Mouse (Mus musculus) heart, embryonic 15.5 days (tissue): ENCODE measurements at regions not wholly inside any gene's neighbourhood (a gene's known extent, or its start where the extent isn't known, plus 50 kb on each side); places are given as distances from the start of the nearest gene placed in this dataset.
A peak's percentile ranks its signal among the peaks of the same experiment; 100 is the strongest.

Experiments used
- ATAC-seq: fragments of 200-750 bp; cut with Nextera tagmentation; replicated peaks from 2 replicates; pipeline ENCODE4 v1.8.0; 2017; ENCODE audit warnings: low read depth, moderate TSS enrichment; ENCODE audit not compliant: insufficient number of reproducible peaks, insufficient read depth, low FRiP score
- H3K27ac ChIP-seq: fragments of 300-500 bp; sonication (generic); 2 replicates; pipeline ENCODE4 v1.5.1; 2015; ENCODE audit warnings: mild to moderate bottlenecking, inconsistent platforms
- H3K27me3 ChIP-seq: fragments of 300-500 bp; sonication (generic); 2 replicates; pipeline ENCODE4 v1.6.1; 2015; ENCODE audit warnings: inconsistent platforms
- H3K36me3 ChIP-seq: fragments of 300-500 bp; sonication (generic); 2 replicates; pipeline ENCODE4 v1.6.1; 2015; ENCODE audit warnings: mild to moderate bottlenecking, inconsistent platforms
- H3K4me1 ChIP-seq: fragments of 300-500 bp; sonication (generic); replicated peaks from 2 replicates; pipeline ENCODE4 v1.6.1; 2015; ENCODE audit warnings: inconsistent platforms
- H3K4me2 ChIP-seq: fragments of 300-500 bp; sonication (generic); 2 replicates; pipeline ENCODE4 v1.6.1; 2015; ENCODE audit warnings: inconsistent platforms, mild to moderate bottlenecking, moderate library complexity
- H3K4me3 ChIP-seq: fragments of 300-500 bp; sonication (generic); 2 replicates; pipeline ENCODE4 v1.5.1; 2015; ENCODE audit warnings: mild to moderate bottlenecking, inconsistent platforms
- H3K9ac ChIP-seq: fragments of 300-500 bp; sonication (generic); 2 replicates; pipeline ENCODE4 v1.6.1; 2015; ENCODE audit warnings: mild to moderate bottlenecking, inconsistent platforms
- H3K9me3 ChIP-seq: fragments of 300-500 bp; sonication (generic); replicated peaks from 2 replicates; pipeline ENCODE4 v1.6.1; 2016; ENCODE audit warnings: inconsistent platforms
- WGBS: fragments of 180-500 bp; shearing (Covaris S2); methylation state at CpG from one replicate; pipeline ENCODE4 v1.1.7; 2015; ENCODE audit warnings: mixed read lengths; 5-methylcytosine and 5-hydroxymethylcytosine counted together

DNA sequence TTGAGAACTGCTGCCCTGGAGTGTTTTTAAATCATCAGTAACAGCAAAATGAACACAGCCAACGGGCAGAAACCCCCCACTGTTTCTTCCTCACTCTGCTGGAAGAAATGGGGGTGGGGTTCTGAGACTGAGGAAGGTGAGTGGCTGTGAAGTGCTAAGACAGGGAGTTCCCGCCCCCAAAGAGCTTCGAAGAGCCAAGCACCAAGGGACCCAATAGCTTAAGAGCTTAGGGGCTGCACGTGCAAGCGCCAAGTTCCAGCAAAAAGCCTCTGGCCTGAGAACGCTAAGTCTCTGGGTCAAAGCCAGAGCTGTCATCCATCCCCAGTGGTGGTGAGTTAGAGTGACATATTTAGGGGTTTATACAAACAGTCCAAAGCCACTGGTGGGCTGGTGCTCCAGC lies 55.1 kb upstream of the Pcbd1 start:
- Histone ChIP-seq H3K36me3 (no peaks in the 10 kb centered on the region), H3K4me2 (no peak overlapping the region), H3K4me1 (peaks cover 6% of the 10 kb centered on the region; the same call in 1 of the 2 replicates), H3K4me3 (no peak overlapping the region), H3K9ac (no peak overlapping the region), H3K9me3 (no peaks in the 10 kb centered on the region), H3K27me3 (no peaks in the 10 kb centered on the region), H3K27ac (no peak overlapping the region)
- no peak; the same call in 1 of the 2 replicates for ATAC-seq
- 35% methylated on average over 6 of the region's 6 CpGs for WGBS

DNA sequence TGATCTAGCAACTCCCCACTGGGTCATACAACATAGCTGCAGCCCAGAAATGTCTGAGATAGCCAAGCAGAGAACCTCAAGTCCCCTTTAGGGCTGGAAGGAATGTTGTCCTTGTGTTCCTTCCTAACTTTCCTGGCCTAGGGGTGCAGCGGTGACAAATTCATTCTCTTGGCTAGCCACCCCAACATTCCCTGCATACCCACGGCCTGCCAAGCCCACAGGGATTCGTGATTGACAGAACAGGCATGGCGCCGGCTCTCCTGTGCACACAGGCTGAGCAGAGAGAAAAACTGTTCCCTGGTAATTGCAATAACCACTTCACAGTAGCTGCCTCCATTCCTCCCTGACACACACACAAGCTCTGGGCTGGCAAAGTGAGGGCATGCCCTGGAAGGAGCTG lies 60.5 kb upstream of the Pcbd1 start:
- H3K27me3 ChIP-seq: no peaks in the 10 kb centered on the region
- H3K9me3 ChIP-seq: no peaks in the 10 kb centered on the region
- peaks cover 24% of the 10 kb centered on the region for H3K4me1 ChIP-seq
- H3K36me3 ChIP-seq: no peaks in the 10 kb centered on the region
- 52% methylated on average over 5 of the region's 5 CpGs for WGBS
- no peak overlapping the region for H3K4me3 ChIP-seq
- no peak overlapping the region for H3K4me2 ChIP-seq
- no peak overlapping the region for H3K9ac ChIP-seq
- no peak overlapping the region for H3K27ac ChIP-seq
- ATAC-seq: 0 out of 2 replicates have a peak, but pooled peaks have one; percentile 24

DNA sequence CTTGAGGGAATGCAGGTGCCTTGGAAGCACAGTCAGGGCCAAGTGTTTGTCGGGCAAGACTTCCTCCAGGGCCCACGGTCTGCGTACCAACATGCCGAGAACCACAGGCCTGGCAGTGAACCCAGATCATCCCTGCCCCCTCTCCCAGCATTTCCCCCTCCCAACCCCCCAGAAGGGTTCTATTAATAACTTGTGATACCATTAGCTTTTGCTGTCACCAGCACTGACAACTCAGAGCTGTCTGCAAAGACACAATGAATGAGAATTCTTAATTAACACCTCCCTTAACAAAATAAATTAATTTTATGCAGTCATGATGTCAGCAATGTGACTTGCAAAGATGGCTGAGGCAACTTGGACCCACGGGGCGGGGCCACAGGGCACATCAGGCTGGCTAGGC lies 61.9 kb upstream of the Pcbd1 start:
- 0 out of 2 replicates have a peak, but pooled peaks have one; percentile 49 for ATAC-seq
- peaks cover 24% of the 10 kb centered on the region for H3K4me1 ChIP-seq
- no peaks in the 10 kb centered on the region for H3K36me3 ChIP-seq
- no peak overlapping the region for H3K4me2 ChIP-seq
- peak overlapping the region; percentile 33; the same call in 1 of the 2 replicates for H3K27ac ChIP-seq
- no peak overlapping the region for H3K4me3 ChIP-seq
- H3K9me3 ChIP-seq: no peaks in the 10 kb centered on the region
- no peaks in the 10 kb centered on the region for H3K27me3 ChIP-seq
- no peak overlapping the region for H3K9ac ChIP-seq
- WGBS: 53% methylated on average over 6 of the region's 6 CpGs

DNA sequence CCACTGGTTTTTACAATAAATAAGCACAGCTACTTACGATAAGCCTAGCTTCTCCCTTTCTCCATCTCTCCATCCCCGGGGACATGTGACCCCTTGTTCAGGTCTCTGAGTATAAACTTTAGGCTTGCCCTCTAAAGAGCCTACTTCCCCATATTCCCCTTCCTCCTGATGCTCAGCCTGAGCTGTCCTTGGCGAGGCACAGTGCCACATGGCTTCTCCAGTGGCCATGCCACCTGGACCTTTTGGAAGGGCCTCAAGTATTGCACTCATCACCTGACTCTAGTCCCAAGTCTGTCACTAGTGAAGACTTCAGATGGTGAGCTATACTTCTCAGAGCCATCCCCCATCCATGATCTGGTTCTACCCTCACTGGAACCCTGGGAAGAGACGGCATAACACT lies 64.1 kb upstream of the Pcbd1 start:
- H3K36me3 ChIP-seq: no peaks in the 10 kb centered on the region
- H3K4me3 ChIP-seq: no peak overlapping the region
- ATAC-seq: no peak
- H3K9me3 ChIP-seq: no peaks in the 10 kb centered on the region
- H3K4me1 ChIP-seq: peaks cover 24% of the 10 kb centered on the region
- WGBS: 68% methylated on average over 4 of the region's 4 CpGs
- H3K9ac ChIP-seq: no peak overlapping the region
- H3K4me2 ChIP-seq: no peak overlapping the region
- H3K27ac ChIP-seq: no peak overlapping the region
- H3K27me3 ChIP-seq: 0 out of 2 replicates have a peak, but pooled peaks cover 4% of the 10 kb centered on the region

DNA sequence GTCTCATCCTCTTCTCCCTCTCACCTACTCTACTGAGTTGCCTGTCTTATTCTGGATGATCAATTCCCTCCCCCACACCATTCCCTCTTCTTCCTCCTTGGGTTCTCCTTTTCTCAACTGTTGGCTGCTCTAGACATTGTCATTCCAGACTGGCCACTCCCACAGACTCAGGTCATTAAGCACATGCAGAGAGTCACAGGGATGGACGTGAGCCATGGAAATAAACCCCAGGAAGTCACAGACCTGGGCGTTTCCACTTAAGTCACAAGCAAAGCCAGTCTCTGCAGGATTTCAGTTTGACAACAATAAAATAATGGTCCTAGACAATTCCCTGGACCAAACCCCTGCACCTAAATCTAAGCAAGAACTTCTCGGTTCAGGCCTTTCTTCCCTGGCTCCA lies 65.0 kb upstream of the Pcbd1 start:
- 54% methylated on average over 3 of the region's 3 CpGs for WGBS
- Histone ChIP-seq H3K9ac (no peak overlapping the region), H3K4me3 (no peak overlapping the region)

DNA sequence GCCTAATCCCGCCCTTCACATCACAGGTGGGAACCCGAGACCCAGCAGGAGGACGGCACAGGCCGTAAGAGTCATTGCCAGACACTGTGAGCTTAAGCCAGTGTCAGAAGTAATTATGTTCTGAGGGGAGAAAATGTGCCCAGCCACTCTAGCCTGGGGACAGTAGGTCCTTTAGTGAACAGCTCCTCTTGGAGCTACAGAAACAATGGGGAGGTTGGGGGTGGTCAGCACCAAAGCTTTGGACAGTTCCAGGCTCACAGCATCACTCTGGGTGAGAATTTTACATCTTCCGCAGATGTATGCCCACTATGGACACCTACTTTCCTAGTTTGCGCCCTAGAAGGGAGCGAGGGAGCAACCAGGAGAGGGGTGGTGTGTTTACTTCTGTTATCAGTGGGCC lies 65.7 kb upstream of the Pcbd1 start:
- Histone ChIP-seq H3K4me3 (no peak overlapping the region), H3K27me3 (0 out of 2 replicates have a peak, but pooled peaks cover 4% of the 10 kb centered on the region), H3K9me3 (no peaks in the 10 kb centered on the region), H3K36me3 (no peaks in the 10 kb centered on the region), H3K9ac (no peak overlapping the region), H3K4me1 (peaks cover 17% of the 10 kb centered on the region), H3K27ac (no peak overlapping the region), H3K4me2 (no peak overlapping the region)
- ATAC-seq: no peak
- 29% methylated on average over 7 of the region's 7 CpGs for WGBS

More for the DNA sequence above, 65.0 kb upstream of the Pcbd1 start:
- Histone ChIP-seq H3K9me3 (no peaks in the 10 kb centered on the region), H3K27me3 (0 out of 2 replicates have a peak, but pooled peaks cover 4% of the 10 kb centered on the region), H3K4me2 (no peak overlapping the region), H3K36me3 (no peaks in the 10 kb centered on the region), H3K4me1 (peaks cover 23% of the 10 kb centered on the region), H3K27ac (no peak overlapping the region)
- no peak for ATAC-seq

DNA sequence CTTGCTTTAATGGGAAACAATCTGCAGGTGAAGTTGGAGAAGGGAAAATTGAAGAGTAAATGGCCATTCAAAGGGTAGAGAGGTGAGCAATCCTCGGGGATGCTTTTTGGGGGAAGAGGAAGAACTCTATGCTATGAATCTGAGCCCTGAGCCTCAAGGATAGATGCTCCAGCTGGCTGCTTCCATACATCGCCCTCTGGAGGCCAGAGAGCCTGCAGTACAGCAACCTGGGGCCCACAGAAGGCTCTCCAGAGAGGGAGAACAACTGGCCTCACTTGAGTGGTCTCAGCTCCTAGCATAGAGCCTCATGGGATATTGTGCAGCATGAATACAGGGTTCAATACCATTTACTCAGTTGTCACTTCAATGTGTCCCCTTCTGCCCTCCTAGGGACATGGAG lies 69.6 kb upstream of the Pcbd1 start:
- ATAC-seq: no peak
- H3K9me3 ChIP-seq: no peaks in the 10 kb centered on the region
- H3K4me1 ChIP-seq: no peaks in the 10 kb centered on the region
- no peak overlapping the region for H3K27ac ChIP-seq
- no peak overlapping the region for H3K9ac ChIP-seq
- H3K27me3 ChIP-seq: 0 out of 2 replicates have a peak, but pooled peaks cover 4% of the 10 kb centered on the region
- 15% methylated on average over 2 of the region's 2 CpGs for WGBS
- no peak overlapping the region for H3K4me2 ChIP-seq
- no peak overlapping the region for H3K4me3 ChIP-seq
- no peaks in the 10 kb centered on the region for H3K36me3 ChIP-seq

DNA sequence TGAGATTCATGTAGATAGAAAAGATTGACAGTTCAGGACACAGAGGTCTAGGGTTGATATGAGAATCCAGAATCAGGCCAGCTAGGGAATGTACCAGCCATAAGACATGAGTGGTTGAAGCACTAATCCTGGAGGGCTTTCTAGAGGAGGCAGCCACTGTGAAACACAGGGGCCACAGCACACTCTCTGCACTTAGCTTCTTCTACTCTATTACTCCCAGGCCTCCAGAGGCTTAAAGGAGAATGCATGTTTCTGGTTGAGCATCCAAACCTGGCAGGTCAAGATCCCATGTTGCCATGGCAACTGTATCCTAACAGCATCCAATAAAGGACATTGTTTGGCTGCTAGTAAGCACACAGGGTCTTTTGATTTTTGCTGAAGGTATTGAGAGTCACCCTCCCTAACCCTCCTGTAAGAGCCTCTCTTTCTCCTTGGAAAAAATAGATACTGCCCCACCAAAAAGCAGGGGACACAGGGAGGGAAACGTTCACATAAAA lies 76.9 kb upstream of the Pcbd1 start:
- Histone ChIP-seq H3K4me2 (no peak overlapping the region), H3K4me1 (no peaks in the 10 kb centered on the region), H3K27ac (no peak overlapping the region), H3K36me3 (no peaks in the 10 kb centered on the region), H3K9me3 (no peaks in the 10 kb centered on the region), H3K27me3 (no peaks in the 10 kb centered on the region), H3K4me3 (no peak overlapping the region), H3K9ac (no peak overlapping the region)
- no peak for ATAC-seq
- WGBS: 67% methylated on average over 1 of the region's 1 CpGs

DNA sequence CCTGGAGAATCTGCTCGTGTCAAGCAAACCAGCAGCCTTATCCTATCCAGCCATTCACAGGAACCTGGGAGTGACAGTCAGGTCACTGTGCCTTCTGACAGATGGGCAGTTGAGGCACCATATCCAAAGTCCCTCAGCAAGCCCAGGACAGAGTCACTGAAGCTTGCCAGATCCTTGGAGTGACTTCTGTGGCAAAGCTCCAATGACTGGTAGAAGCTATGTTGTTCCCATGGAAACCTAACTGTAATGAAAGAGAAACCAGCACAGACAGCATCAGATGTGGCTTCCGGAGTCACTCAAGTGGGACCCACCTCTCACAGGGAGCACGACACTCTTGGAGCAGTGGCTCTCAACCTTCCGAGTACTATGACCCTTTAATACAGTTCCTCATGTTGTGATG lies 78.4 kb upstream of the Pcbd1 start:
- Histone ChIP-seq H3K9me3 (no peaks in the 10 kb centered on the region), H3K4me3 (no peak overlapping the region), H3K4me1 (no peaks in the 10 kb centered on the region), H3K27ac (no peak overlapping the region), H3K4me2 (no peak overlapping the region), H3K9ac (no peak overlapping the region), H3K36me3 (no peaks in the 10 kb centered on the region), H3K27me3 (no peaks in the 10 kb centered on the region)
- ATAC-seq: no peak
- WGBS: 63% methylated on average over 4 of the region's 4 CpGs

DNA sequence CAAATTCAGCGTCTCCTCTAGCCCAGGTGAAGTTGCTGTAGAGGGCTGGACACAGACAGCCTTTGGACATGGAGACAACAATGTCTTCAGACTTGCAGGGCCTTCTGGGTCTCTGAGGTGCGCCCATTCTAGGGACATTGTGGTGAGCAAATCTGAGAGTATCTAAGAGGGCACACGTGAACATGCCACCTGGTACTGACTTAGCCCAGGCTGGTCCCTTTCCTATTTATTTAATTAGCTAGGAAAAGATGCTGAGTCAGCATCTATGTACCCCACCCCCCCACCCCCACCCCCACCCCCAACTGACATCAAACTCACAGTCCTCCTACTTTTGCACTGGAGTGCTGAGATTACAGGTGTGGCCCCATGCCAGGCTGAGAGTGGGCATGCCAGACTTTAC lies 81.7 kb upstream of the Pcbd1 start:
- Histone ChIP-seq H3K9ac (no peak overlapping the region), H3K4me1 (peaks cover 3% of the 10 kb centered on the region), H3K27me3 (no peaks in the 10 kb centered on the region), H3K36me3 (no peaks in the 10 kb centered on the region), H3K9me3 (no peaks in the 10 kb centered on the region), H3K4me2 (no peak overlapping the region), H3K27ac (no peak overlapping the region), H3K4me3 (no peak overlapping the region)
- ATAC-seq: no peak
- WGBS: 82% methylated on average over 3 of the region's 3 CpGs

DNA sequence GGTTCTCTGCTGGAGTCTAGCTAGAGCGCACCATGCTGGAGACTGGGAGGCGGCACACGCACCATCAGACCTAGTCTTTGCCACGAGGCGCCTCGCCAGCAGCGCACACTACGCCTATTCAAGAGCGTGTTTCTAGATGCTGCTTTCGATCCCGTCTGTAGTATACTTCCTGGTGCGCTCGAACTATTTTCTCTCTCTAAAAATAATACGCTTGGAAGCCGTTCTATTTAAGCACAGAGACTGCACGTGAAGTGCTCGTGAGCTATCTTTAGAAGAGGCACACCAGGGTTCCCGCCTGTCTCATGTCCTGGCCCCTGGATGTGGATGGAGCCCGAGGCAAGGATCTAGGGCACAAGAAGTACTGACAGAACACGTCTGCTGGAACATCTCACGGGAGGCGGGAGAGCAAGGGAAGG lies 87.4 kb upstream of the Pcbd1 start:
- 53% methylated on average over 22 of the region's 22 CpGs for WGBS
- H3K4me1 ChIP-seq: peaks cover 15% of the 10 kb centered on the region
- H3K36me3 ChIP-seq: no peaks in the 10 kb centered on the region
- no peaks in the 10 kb centered on the region for H3K9me3 ChIP-seq
- H3K27me3 ChIP-seq: no peaks in the 10 kb centered on the region
- H3K9ac ChIP-seq: no peak overlapping the region
- peak overlapping the region; percentile 89 for H3K27ac ChIP-seq
- H3K4me3 ChIP-seq: no peak overlapping the region
- ATAC-seq: peak; percentile 72; the same call in 1 of the 2 replicates
- H3K4me2 ChIP-seq: peak overlapping the region; percentile 6; the same call in 1 of the 2 replicates

DNA sequence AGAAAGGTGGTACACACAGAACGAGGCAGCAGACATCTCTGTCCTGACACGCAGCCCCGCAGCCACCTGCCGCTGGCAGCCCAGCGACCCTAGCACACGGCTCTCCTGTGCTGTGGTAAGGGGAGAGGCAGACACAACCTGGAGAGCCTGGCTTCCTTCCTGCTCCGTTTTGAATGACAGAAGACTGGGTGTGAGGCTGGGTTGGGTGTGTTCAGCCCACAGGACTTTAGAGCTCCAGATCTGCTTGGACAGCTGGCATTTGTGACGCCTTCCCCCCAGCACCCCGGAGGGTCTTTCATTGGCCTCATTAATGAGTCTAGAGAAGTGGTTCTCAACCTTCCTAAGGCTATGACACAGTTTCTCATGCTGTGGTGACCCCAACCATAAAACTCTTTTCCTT lies 91.7 kb upstream of the Pcbd1 start:
- Histone ChIP-seq H3K9ac (no peak overlapping the region), H3K27me3 (no peaks in the 10 kb centered on the region), H3K4me1 (peaks cover 12% of the 10 kb centered on the region), H3K4me3 (no peak overlapping the region), H3K9me3 (no peaks in the 10 kb centered on the region), H3K36me3 (no peaks in the 10 kb centered on the region), H3K27ac (no peak overlapping the region), H3K4me2 (no peak overlapping the region)
- ATAC-seq: no peak
- WGBS: 57% methylated on average over 9 of the region's 9 CpGs
